Mouse (Mus musculus): ENCODE results near the gene Olfr920. TPM values are rescaled to one million over a fixed set of nuclear protein-coding genes. Genes with fewer than 3 reads are reported as not detected.

Olfr920 gene
- under 1 TPM in 3 of 4 experiments, not detected in 1; 0.09 to 0.16 (median 0.13) TPM for total RNA-seq (2022)

DNA sequence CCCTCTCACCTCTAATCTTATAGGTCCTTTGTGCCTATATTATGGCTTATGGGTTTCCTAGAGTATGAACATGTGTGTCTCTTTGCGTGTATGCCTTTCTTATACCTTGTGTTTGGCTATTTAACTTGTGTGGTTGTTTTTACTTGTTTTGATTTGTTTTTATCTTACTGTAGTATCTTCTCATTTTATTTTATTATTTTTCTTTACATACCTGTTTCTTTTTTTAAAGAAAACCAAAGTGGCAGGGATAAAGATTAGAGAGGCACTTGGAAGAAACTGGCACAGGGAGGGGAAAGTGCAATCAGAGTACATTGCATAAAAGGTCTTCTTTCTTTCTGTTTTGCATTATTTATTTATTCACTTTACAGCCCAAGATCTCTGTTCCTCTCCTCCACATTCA is at the start of gene Olfr920:
Gene Olfr920, plus strand, starts transcription at position 301 of the 400 bp plus-strand sequence.
- DNase-seq (ENCODE audit: low spot score) = no peak

DNA sequence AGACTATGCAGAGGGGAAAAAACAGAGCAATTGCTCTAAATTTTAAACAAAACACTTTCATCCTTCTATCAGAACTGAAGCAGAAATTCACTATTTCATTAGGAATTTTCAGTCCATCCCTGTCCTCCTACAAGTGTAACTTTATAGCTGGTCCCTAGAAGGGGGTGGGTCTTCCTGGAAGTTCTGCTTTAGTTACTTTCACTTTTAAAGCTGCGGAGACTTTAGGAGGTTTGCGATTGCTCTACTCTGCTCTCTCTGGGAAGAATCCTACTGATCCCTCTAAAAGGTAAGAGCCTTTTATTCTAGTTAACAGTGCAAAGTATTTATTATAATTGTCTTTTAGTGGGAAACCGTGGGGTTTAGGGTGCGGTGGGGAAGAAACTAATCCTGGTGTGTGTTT is 34.0 kb upstream of the Olfr920 start, which contains the start of gene Vwa5a:
Gene Vwa5a, plus strand, starts transcription at position 167 of the 400 bp plus-strand sequence.
- DNase-seq (ENCODE audit: low spot score) = peak; percentile 79

DNA sequence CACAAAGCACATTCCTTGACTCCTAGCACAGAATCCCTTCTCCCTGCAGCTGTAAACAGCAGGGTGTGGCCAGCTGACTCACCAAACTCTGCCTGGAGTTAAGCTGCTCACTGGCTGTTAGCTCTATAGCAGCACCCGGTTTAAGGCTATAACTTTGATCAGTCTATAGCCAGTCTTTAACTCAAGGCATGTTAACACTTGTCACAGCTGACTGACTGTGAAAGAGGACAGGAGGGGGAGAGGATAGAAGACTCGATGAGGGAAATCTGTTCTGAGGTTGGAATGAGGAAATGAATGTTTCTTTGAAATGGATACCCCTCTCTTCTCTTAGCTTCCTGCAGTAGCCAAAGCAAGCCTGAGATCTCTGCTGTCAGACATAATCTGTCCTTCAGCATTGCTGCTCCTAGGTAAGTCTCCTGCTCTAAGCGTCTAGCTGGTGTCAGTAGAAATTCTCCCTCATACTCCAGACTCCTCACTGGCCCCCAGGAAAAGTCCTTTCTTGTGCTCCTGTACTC is 33.1 kb upstream of the Olfr920 start:
- DNase-seq (ENCODE audit: low spot score) = peak; percentile 6

DNA sequence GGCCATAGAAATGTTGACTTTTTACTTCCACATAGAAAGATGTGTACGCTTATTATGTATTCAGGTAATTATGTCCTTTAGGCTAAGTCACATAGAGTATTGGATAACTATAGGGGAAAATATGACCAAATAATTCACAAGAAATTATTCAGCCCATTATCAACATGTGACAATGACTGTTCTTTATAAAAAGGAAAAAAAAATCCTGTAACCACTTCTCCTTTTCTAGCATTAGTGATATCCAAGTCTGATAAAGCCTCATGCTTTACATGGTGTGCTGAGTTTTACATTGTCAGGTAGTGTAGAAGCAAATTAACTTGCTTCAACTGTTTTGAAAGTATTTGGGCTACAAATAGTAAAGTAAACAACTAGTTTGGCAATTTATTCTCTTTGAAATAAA is 28.1 kb upstream of the Olfr920 start:
- DNase-seq (ENCODE audit: low spot score) = no peak

DNA sequence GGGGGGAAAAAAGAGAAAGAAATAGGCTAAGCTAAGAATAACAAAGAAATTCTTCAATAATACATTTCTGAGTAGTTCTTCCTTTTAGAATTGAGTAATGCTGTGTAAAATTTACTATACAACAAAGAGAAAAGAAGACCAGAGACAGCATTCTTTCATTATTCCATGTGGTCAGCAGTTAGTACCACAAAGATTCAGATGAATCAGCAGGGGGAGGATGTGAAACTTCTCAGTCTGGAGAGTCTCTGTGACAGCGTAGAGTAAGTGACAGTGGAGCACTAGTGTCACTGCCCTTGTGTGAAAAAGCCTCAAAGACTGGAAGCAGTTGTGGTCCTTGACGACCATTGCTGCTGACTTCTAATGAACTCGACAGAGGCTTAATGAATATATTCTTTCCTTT is 23.9 kb upstream of the Olfr920 start:
- DNase-seq (ENCODE audit: low spot score) = no peak

DNA sequence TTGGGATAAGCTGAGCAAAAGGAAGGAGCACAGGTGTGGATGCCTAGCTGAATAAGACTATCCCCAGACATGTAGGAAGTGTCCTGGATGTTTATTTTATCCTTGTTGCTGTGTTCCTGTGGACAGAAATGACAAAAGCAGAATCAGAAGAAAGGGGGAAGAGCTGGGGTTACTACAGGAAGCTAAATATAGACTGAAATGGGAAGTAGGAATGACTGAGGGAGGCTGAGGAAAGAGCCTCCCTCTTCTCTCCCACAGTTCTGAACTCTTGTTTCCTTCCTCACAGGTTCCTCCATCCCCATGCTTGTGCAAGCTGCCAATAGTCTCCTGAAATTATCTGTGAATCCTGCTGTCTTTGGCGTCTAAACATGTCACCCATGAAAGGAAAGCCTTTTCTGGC is 10.7 kb upstream of the Olfr920 start:
- DNase-seq (ENCODE audit: low spot score) = no peak

DNA sequence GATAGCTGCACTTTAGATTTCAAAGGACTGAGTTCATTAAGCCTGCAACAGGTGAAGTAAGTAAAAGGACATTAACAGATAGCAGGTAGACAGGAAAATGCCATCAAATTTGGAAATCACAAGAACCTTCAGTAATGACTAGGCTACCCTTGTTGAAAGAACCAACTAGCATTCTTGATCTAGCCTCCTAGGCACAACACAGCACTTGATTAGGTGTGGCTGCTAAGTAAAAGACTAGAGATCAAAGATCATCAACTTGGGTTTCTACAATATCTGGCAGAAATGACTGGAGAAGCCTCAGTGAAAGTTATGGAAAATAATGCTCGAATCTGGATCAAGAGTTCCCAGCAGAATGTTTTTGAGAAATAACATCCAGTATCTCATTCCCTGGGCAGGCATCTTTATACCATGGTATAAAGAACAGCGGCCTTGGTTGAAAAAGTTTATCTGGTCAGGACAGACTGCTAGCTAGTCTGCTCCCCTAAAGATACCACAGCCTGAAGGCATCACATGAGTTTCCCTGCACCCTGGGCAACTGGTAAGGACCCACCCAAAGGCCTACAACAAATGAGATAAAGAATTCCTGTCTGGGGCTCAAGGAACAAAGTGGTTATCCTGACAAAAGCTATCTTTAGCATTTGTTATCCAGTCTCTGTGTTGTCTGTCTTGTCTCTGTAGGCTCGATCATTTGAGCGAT is 7.3 kb upstream of the Olfr920 start:
- DNase-seq (ENCODE audit: low spot score) = no peak

DNA sequence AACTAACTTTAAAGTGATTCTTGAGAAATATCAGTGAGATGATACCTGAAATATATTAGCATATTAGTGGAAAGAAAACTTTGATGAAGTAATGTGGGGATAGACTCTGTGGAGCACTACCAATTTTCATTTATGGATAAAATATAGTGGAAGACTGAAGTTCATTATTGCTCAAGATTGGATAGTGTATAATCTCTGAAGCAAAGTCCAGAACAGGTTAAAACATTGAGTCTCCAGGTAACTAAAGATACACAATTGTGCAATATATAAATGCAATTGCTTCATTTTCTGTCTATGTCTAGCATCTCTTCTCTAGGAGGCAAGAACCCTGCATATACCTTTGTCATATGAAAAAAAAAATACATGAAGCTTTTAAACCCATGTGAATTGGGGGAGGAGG is 20.7 kb downstream of the Olfr920 start, which contains the start of gene Olfr921:
Gene Olfr921, plus strand, starts transcription at position 301 of the 400 bp plus-strand sequence.
- no peak for DNase-seq (ENCODE audit: low spot score)

DNA sequence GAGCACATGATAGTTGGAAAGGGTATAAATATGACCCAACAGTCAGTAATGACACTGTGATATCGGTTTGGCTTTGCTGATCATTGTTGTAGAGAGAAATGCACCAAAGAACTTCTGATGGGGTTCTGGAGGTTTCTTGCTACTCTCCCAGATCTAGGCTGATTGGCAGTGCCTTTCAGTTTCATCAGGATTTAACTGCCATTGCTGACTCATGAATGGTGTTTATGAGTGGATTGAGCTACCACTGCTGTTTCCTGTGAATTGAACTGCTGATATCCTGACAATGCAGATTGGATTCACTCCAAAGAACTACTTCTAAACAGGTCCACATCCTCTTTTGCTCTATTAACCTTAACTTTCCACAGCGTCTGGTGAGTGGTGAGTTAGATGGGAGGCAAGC is 40.6 kb downstream of the Olfr920 start:
- DNase-seq (ENCODE audit: low spot score) = no peak

DNA sequence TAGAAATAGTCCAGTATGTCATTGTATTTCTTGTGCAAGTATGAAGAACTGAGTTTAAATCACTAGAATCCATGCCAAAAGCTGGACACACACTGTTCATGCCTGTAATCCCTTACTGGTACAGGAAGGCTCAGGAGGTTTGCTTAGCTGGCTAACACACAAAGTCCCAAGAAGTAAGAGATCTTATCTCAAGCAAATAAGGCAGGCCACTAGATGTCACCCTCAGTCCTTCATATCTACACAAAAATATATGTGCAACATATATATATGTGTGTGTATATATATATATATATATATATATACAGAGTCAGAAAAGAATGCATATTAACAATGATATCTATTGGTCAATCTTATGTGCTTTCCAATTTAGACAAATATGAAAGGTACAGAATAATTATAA is 53.6 kb downstream of the Olfr920 start:
- no peak for DNase-seq (ENCODE audit: low spot score)

Other genes starting within 250 kb of the Olfr920 start
- gene Olfr911-ps1, start 230.7 kb upstream of the Olfr920 start, total RNA-seq (2022) = not detected
- not detected for gene Olfr910, start 214.4 kb upstream of the Olfr920 start, total RNA-seq (2022)
- gene Olfr912, start 172.1 kb upstream of the Olfr920 start, total RNA-seq (2022) = not detected
- gene Olfr913, start 159.5 kb upstream of the Olfr920 start, total RNA-seq (2022) = not detected
- gene Olfr914, start 147.2 kb upstream of the Olfr920 start, total RNA-seq (2022) = not detected
- gene Olfr916, start 92.4 kb upstream of the Olfr920 start, total RNA-seq (2022) = not detected
- gene Olfr917, start 86.5 kb upstream of the Olfr920 start, total RNA-seq (2022) = not detected
- not detected for gene Olfr918, start 77.7 kb upstream of the Olfr920 start, total RNA-seq (2022)
- not detected for gene Olfr919, start 48.6 kb upstream of the Olfr920 start, total RNA-seq (2022)
- 10 to 100 TPM; 18.4 to 25.0 (median 22.9) TPM for gene Vwa5a, start 34.0 kb upstream of the Olfr920 start, total RNA-seq (2022)
- not detected for gene Olfr921, start 20.8 kb downstream of the Olfr920 start, total RNA-seq (2022)
- gene Olfr922, start 62.3 kb downstream of the Olfr920 start, total RNA-seq (2022) = not detected
- not detected for gene Olfr923, start 74.2 kb downstream of the Olfr920 start, total RNA-seq (2022)
- gene Olfr924, start 92.2 kb downstream of the Olfr920 start, total RNA-seq (2022) = not detected
- gene Olfr26, start 102.8 kb downstream of the Olfr920 start, total RNA-seq (2022) = not detected
- not detected for gene Olfr926, start 124.8 kb downstream of the Olfr920 start, total RNA-seq (2022)
- gene Olfr930, start 177.5 kb downstream of the Olfr920 start, total RNA-seq (2022) = not detected
- not detected for gene Olfr933, start 220.0 kb downstream of the Olfr920 start, total RNA-seq (2022)
- gene Olfr934, start 236.0 kb downstream of the Olfr920 start, total RNA-seq (2022) = not detected
- gene Olfr935, start 247.4 kb downstream of the Olfr920 start, total RNA-seq (2022) = not detected

Measured in heart, adult 8-10 months (tissue).